Mouse (Mus musculus): ENCODE results near the gene Ipo11. TPM values are rescaled to one million over a fixed set of nuclear protein-coding genes. Genes with fewer than 3 reads are reported as not detected.
"Not testable (repeated sequence)": the region's sequence is repeated elsewhere in the genome, so short reads cannot be mapped to it uniquely, and the experiment has no call there.

Gene Ipo11
- polyA plus RNA-seq, 1 experiment from 2014 or later = 21.6 TPM

DNA sequence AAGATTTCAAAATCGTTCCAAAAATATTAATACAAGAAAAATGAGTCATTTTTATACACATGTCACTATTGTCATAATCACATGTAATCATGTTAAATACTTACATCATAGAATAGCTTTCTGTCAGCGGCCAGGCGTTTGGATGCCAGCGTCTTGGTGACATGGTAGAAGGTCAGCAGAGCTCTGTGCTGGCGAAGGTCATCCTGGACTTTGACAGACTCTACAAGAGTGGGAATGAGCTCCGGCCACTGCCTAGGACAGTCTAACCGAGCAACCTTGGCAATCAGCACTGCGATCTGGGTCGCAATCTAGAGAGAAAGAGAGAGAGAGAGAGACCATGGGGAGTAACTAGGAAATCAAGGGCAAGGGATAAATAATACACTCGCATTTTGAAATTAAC, 26.7 kb downstream of the Ipo11 start:
- ATAC-seq = no peak
- 92% methylated on average over 10 of the region's 10 CpGs for WGBS
- H3K4me2 ChIP-seq (replicated peaks; ENCODE audit: low read depth, low read length) = no peak overlapping the region

DNA sequence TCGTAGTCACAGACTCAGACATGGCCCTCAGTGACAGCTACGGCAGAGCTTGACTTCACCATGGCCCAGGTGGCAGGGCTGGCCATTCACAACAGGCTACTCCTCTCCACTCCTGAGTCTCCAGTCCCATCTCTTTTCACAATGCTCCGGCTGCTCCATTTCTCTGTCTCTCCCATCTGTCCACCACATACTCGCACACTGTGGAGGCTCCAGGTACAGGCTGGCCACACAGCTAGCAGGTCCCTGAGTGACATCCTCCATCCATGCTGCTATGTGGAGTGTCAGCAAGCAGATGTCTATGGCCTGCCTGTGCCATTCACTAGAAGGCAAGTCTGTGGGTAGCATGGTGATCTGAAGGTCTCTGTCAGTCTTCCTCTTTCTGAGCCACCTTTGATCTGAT, 29.5 kb downstream of the Ipo11 start:
- Histone ChIP-seq H3K36me3 (ENCODE audit: insufficient read depth, low read length) (peaks cover 13% of the 10 kb centered on the region), H3K27ac (ENCODE audit: low read length) (no peak overlapping the region), H3K27me3 (replicated peaks; ENCODE audit: insufficient read depth, low read length) (no peaks in the 10 kb centered on the region), H3K9me3 (ENCODE audit: low read length) (no peaks in the 10 kb centered on the region), H3K4me1 (ENCODE audit: insufficient read depth, low read depth, low read length) (no peaks in the 10 kb centered on the region), H3K4me2 (replicated peaks; ENCODE audit: low read depth, low read length) (no peak overlapping the region), H3K9ac (replicated peaks; ENCODE audit: low read depth) (no peak overlapping the region), H3K4me3 (ENCODE audit: low read depth, low read length) (no peak overlapping the region)
- no peak for ATAC-seq
- TF ChIP-seq EP300 (IDR thresholded peaks at IDR 0.05) = no peak
- TF ChIP-seq CTCF (IDR thresholded peaks at IDR 0.05) = no peak
- no peak for DNase-seq (ENCODE audit: low spot score)
- WGBS = 100% methylated on average over 4 of the region's 4 CpGs

More for the DNA sequence above, 26.7 kb downstream of the Ipo11 start:
- Histone ChIP-seq H3K36me3 (ENCODE audit: insufficient read depth, low read length) (peaks cover 13% of the 10 kb centered on the region), H3K4me1 (ENCODE audit: insufficient read depth, low read depth, low read length) (no peaks in the 10 kb centered on the region), H3K27me3 (replicated peaks; ENCODE audit: insufficient read depth, low read length) (no peaks in the 10 kb centered on the region), H3K27ac (ENCODE audit: low read length) (no peak overlapping the region), H3K9me3 (ENCODE audit: low read length) (no peaks in the 10 kb centered on the region), H3K9ac (replicated peaks; ENCODE audit: low read depth) (no peak overlapping the region), H3K4me3 (ENCODE audit: low read depth, low read length) (no peak overlapping the region)
- DNase-seq (ENCODE audit: low spot score) = no peak
- TF ChIP-seq EP300 (IDR thresholded peaks at IDR 0.05) = no peak
- no peak for TF ChIP-seq CTCF (IDR thresholded peaks at IDR 0.05)

DNA sequence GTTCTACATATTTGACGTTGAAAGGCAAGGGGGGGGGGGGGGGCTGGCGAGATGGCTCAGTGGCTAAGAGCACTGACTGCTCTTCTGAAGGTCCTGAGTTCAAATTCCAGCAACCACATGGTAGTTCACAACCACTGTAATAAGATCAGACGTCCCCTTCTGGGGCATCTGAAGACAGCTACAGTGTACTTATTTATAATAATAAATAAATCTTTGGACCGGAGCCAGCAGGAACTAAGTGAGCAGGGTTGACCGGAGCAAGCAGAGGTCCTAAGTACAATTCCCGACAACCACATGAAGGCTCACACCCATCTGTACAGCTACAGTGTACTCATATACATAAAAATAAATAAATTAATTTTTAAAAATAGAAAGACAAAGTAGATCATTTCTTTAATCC, 31.6 kb downstream of the Ipo11 start:
- H3K36me3 ChIP-seq (ENCODE audit: insufficient read depth, low read length) = peaks cover 12% of the 10 kb centered on the region
- 61% methylated on average over 6 of the region's 6 CpGs for WGBS
- DNase-seq (ENCODE audit: low spot score); H3K9ac ChIP-seq (replicated peaks; ENCODE audit: low read depth); H3K4me3 ChIP-seq (ENCODE audit: low read depth, low read length); H3K4me2 ChIP-seq (replicated peaks; ENCODE audit: low read depth, low read length); H3K27me3 ChIP-seq (replicated peaks; ENCODE audit: insufficient read depth, low read length); H3K9me3 ChIP-seq (ENCODE audit: low read length); H3K27ac ChIP-seq (ENCODE audit: low read length); ATAC-seq; H3K4me1 ChIP-seq (ENCODE audit: insufficient read depth, low read depth, low read length): not testable (repeated sequence)

DNA sequence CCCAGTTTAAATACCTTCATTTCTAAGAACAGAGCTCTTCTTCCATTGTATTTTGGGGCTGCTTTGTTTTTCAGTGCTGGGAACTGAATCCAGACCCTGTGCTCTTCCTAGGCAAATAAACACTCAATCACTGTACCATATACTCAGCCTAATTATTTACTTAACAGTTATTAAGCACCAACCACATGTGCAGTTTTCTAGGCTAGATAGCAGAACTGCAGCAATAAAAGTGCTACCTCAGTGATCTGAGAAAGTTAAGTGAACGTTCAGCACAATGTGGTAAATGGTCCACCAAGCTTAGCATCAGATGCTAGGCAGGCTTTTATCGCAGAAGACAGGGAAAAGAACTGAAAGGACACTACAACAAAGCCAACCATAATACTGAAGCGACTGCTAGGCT, 32.1 kb downstream of the Ipo11 start:
- TF ChIP-seq EP300 (IDR thresholded peaks at IDR 0.05) = no peak
- TF ChIP-seq CTCF (IDR thresholded peaks at IDR 0.05) = no peak
- no peak for DNase-seq (ENCODE audit: low spot score)
- no peaks in the 10 kb centered on the region for H3K4me1 ChIP-seq (ENCODE audit: insufficient read depth, low read depth, low read length)
- no peak overlapping the region for H3K9ac ChIP-seq (replicated peaks; ENCODE audit: low read depth)
- no peak overlapping the region for H3K4me2 ChIP-seq (replicated peaks; ENCODE audit: low read depth, low read length)
- peaks cover 9% of the 10 kb centered on the region for H3K36me3 ChIP-seq (ENCODE audit: insufficient read depth, low read length)
- H3K27ac ChIP-seq (ENCODE audit: low read length) = no peak overlapping the region
- no peak overlapping the region for H3K4me3 ChIP-seq (ENCODE audit: low read depth, low read length)
- 83% methylated on average over 3 of the region's 3 CpGs for WGBS
- no peaks in the 10 kb centered on the region for H3K9me3 ChIP-seq (ENCODE audit: low read length)
- H3K27me3 ChIP-seq (replicated peaks; ENCODE audit: insufficient read depth, low read length) = no peaks in the 10 kb centered on the region
- no peak for ATAC-seq

DNA sequence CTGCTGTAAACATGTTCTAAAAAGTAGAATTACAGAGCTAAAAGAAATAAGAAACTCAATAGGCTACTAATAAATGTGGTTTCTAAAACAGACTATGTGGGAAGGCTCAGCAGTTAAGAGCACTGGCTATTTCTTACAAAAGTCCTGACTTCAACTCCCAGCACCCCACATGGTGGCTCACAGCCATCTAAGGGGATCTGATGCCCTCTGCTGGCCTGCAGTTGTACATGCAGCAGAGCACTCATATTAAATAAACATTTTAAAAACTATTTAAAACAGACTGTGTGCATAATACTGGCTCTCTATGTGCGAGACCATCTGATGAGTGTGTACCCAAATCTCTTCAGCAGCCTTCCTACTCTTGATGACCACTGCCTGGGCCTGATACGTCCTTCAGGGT, 42.5 kb downstream of the Ipo11 start:
- H3K9ac ChIP-seq (replicated peaks; ENCODE audit: low read depth) = no peak overlapping the region
- WGBS = 86% methylated on average over 2 of the region's 2 CpGs
- no peak for ATAC-seq
- H3K9me3 ChIP-seq (ENCODE audit: low read length) = no peaks in the 10 kb centered on the region
- no peaks in the 10 kb centered on the region for H3K4me1 ChIP-seq (ENCODE audit: insufficient read depth, low read depth, low read length)
- no peak overlapping the region for H3K27ac ChIP-seq (ENCODE audit: low read length)
- no peak overlapping the region for H3K4me3 ChIP-seq (ENCODE audit: low read depth, low read length)
- DNase-seq (ENCODE audit: low spot score) = no peak
- peaks cover 4% of the 10 kb centered on the region for H3K36me3 ChIP-seq (ENCODE audit: insufficient read depth, low read length)
- no peak overlapping the region for H3K4me2 ChIP-seq (replicated peaks; ENCODE audit: low read depth, low read length)
- TF ChIP-seq EP300 (IDR thresholded peaks at IDR 0.05) (no peak), CTCF (IDR thresholded peaks at IDR 0.05) (peak; percentile 58)
- H3K27me3 ChIP-seq (replicated peaks; ENCODE audit: insufficient read depth, low read length) = no peaks in the 10 kb centered on the region

DNA sequence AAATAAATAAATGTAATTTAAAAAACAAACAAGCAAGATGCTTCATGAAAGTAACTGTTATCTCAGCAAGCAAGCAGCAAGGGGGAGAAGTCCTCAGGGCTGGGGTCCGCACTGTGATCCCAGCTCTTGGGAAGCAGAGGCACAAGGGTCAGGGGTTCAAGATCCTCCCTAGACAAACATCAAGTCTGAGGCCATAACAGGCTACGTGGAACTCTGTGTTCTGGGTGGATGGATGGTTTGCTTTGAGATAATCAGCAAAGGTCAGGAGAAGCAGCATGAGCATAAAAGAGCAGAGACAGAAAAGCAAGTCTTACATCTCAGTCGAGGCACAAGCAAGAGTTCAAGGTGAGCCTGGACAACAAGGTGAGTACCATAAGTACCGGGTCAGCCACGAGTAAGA, 43.1 kb downstream of the Ipo11 start:
- no peak for DNase-seq (ENCODE audit: low spot score)
- peaks cover 4% of the 10 kb centered on the region for H3K36me3 ChIP-seq (ENCODE audit: insufficient read depth, low read length)
- no peak overlapping the region for H3K9ac ChIP-seq (replicated peaks; ENCODE audit: low read depth)
- no peak for TF ChIP-seq CTCF (IDR thresholded peaks at IDR 0.05)
- TF ChIP-seq EP300 (IDR thresholded peaks at IDR 0.05) = no peak
- 78% methylated on average over 5 of the region's 5 CpGs for WGBS
- no peaks in the 10 kb centered on the region for H3K9me3 ChIP-seq (ENCODE audit: low read length)
- H3K27ac ChIP-seq (ENCODE audit: low read length) = no peak overlapping the region
- no peak for ATAC-seq
- no peak overlapping the region for H3K4me2 ChIP-seq (replicated peaks; ENCODE audit: low read depth, low read length)
- H3K27me3 ChIP-seq (replicated peaks; ENCODE audit: insufficient read depth, low read length) = no peaks in the 10 kb centered on the region
- no peaks in the 10 kb centered on the region for H3K4me1 ChIP-seq (ENCODE audit: insufficient read depth, low read depth, low read length)
- no peak overlapping the region for H3K4me3 ChIP-seq (ENCODE audit: low read depth, low read length)

DNA sequence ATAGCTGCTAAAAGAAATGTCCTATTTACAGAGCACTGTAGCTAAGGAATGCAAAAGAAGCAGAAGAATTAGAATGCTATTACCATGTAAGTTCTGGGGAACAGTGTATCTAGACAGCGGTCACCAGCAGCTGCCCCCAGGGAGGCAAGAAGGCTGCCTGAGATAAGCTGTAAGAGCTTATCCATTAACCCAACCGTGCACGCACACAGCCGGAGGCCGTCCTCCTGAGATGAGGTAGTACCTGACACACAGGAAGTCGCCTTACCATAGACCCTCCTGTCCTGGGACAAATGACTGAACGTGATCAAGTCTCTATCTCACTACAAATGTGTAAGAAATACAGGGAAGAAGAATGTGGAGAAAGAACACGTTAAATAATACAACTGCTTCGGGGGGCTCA, 43.6 kb downstream of the Ipo11 start:
- Histone ChIP-seq H3K9me3 (ENCODE audit: low read length) (no peaks in the 10 kb centered on the region), H3K27me3 (replicated peaks; ENCODE audit: insufficient read depth, low read length) (no peaks in the 10 kb centered on the region), H3K36me3 (ENCODE audit: insufficient read depth, low read length) (peaks cover 4% of the 10 kb centered on the region), H3K4me1 (ENCODE audit: insufficient read depth, low read depth, low read length) (no peaks in the 10 kb centered on the region), H3K9ac (replicated peaks; ENCODE audit: low read depth) (no peak overlapping the region), H3K4me2 (replicated peaks; ENCODE audit: low read depth, low read length) (no peak overlapping the region), H3K4me3 (ENCODE audit: low read depth, low read length) (no peak overlapping the region), H3K27ac (ENCODE audit: low read length) (no peak overlapping the region)
- TF ChIP-seq EP300 (IDR thresholded peaks at IDR 0.05) = no peak
- TF ChIP-seq CTCF (IDR thresholded peaks at IDR 0.05) = no peak
- no peak for ATAC-seq
- DNase-seq (ENCODE audit: low spot score) = no peak
- WGBS = 81% methylated on average over 9 of the region's 9 CpGs

All from lung, postnatal 0 days (tissue).